Mouse (Mus musculus) testis, adult 2 months (tissue): ENCODE data around the gene Qrich1.

Experiments used
- CTCF ChIP-seq: fragments of 200-500 bp; IDR thresholded peaks from 2 replicates; pipeline ENCODE4 v1.5.1; 2012; ENCODE audit warnings: low read depth, mild to moderate bottlenecking, inconsistent platforms, low read length, moderate library complexity; ENCODE audit not compliant: control insufficient read depth, insufficient read depth, insufficient replicate concordance
- POLR2A ChIP-seq: fragments of 200-500 bp; IDR thresholded peaks from 2 replicates; pipeline ENCODE4 v1.6.1; 2012; ENCODE audit warnings: low read depth, mild to moderate bottlenecking, inconsistent platforms, low read length, moderate library complexity; ENCODE audit not compliant: control insufficient read depth

DNA sequence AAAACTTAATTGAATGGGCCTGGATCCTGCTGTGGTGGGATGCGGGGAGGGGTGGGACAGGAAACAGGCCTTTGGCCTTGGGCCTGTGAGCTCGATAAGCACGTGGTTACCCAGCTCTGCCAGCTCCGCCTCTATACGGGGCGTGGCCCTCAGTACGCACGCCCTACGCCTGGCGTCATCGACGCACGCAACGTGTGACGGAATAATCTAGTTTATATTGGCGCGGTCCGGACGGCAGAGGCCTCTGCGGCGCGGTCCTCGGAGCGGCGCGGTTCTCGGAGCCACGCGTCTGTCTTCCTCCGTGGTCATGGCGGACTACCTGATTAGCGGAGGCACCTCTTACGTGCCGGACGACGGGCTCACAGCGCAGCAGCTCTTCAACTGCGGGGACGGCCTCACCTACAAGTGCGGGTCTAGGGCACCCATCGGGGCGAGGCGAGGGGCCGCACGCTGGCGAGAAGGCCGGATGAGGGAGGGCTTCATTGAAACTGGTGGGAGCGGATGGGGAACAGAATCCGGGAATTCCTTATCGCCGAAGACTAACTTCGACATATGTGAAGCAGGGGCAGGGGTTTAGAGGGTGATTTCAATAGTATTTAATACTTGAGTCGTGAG, 43.7 kb downstream of the Qrich1 start, which contains the start of gene Impdh2:
- TF ChIP-seq POLR2A (peak; percentile 92), CTCF (peak; percentile 31; the same call in 1 of the 2 replicates)
